Mouse (Mus musculus): Measurements from ENCODE around the gene Cacng3.

Cacng3 gene

DNA sequence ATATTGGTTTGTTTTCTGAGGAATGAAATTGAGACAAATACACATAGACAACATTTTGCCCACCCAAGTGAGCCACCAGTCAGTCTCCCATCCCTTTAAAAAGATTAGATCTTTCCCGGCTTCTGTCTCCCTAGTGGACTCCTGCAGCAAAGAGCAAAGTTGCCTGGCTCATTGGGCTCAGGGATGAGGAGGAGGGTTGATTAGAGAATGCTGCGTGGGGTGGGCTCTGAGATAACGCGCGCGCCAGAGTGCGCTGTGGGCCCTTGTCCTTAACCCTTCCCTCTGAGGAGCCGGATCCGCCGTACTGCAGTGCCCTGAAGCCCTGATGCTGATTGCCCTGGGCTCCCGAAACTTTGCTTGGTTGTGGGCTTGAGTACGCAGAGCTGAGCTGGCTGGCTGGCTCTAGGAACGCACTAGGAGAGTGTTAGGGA is at the start of gene Cacng3:
TSS of gene Cacng3 (plus strand) at position 51 of the 431 bp plus-strand sequence.
- in situ Hi-C loops (cut with MboI, MseI): no loop called here

DNA sequence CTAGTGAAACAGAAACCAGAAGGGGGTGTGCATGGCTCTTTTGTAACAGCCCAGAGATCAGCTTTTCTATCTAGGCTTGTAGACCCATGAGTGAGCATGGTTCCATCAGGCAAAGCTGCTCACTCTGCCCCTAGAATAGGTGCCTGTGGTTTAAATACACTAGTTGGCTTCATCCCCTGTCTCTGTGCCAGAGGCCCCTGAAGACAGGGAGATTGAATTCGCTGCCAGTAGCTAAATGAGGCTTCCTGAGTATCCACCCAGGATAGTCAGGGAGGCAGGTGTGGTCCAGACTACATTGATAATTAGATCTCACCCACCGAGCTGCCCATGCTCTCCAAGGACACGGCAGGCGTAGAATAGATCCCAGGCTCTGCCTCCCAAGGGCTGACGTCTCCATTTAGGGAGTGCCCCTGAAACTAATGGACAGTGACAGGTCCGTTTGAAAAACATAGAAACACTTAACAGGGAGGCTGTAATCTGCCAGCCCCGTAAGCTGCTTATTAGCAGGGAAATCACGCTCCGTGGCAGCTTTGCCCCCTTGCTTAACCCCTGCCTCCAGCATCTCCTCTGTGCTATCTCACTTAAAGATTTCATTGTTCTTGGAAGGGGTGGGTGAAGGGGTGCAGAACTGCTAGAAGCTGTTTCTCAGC is 48.0 kb upstream of the Cacng3 start:
- in situ Hi-C loops (cut with MboI, MseI): no loop called here

DNA sequence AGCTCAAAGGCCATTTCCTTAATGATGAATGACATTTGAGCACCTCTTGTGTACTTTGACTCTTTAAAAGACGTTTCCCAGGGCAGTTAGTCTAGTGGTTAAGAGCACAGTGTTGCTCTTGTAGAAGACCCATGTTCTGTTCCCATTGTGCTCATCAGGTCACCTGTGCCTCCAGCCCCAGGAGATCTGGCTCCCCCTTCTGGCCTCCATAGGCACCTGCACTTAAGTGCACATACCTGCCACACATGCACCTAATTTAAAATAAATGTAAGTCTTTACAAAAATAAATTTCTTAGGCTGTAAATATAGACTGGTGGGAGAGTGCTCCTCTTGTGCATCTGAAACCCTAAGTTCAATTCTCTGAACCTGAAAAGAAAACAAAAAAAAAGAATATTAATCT is 46.5 kb upstream of the Cacng3 start:
- in situ Hi-C loops (cut with MboI, MseI): no loop called here

DNA sequence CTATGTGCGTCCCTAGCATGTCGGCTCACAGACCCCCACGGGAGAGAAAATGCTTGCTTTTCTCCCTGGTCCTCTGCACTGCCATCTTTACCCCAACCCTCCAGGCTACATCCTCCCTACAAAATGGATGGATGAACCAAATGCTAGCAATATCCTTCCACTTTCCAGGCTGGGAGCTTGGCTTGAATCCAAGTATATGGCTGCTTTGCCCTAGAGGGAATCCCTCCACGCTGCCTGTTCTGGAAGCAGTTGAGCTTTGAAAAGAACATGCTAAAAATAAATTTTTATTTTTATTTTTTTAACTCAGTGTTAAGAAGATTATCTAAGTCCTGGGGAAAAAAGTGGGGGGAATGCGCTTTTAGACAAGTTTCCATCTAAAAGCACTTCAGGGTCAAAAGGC is 42.2 kb upstream of the Cacng3 start:
- in situ Hi-C loops (cut with MboI, MseI): no loop called here

DNA sequence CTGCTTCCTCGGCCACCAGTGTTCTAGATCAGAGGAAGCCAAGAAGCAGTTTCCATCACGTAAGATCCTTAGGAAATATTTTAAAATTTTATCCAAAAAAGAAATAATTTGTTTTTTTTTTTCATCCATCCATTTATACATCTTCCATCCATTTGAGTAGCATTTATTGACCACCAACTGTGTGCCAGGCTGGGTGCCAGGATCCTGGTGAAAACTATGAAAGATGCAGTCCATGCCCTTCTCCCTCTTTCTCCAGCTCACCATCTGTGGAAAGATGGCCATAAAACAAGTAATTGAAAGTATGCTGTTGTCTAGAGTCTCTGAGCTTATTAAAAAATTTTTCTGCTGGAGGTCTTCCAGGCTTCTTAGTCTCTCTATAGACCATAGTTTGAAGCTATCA is 39.9 kb upstream of the Cacng3 start:
- in situ Hi-C loops (cut with MboI, MseI): no loop called here

DNA sequence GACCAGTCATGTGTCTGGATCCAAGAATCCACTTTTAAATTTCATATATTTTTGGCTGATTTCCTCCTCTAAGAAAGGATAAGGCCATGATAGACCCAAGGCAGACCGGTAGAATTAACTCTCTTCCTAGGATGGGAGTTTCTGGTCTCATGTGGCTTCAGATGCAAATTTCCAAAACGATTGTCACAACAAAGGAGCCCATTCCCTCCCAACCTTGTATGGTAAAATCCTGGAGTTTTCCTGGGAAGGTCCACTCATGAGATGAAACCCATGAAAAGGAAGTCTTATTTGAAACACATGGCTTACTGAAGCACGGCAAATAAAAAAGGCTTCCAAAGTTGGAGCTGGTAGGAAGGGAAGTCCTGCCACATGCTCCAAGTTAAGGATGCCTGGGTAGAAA is 39.1 kb upstream of the Cacng3 start:
- in situ Hi-C loops (cut with MboI, MseI): no loop called here

DNA sequence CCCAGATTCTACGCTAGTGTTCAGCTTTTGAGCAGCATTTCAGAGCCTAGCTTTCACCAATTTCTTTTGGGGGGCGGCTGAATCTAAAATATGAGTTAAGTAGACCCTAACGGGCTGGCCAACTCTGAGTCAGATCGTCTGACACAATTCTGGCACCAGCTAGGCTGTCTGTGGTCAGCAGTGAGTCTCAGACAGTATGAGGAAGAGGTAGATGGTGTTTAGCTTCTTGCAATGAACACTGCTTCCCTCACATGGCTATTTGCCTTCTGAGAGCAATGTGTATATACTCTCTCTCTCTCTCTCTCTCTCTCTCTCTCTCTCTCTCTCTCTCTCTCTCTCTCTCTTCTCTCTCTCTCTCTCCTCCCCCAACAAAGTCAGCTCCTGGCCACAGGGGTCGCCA is 37.3 kb upstream of the Cacng3 start:
- in situ Hi-C loops (cut with MboI, MseI): no loop called here

DNA sequence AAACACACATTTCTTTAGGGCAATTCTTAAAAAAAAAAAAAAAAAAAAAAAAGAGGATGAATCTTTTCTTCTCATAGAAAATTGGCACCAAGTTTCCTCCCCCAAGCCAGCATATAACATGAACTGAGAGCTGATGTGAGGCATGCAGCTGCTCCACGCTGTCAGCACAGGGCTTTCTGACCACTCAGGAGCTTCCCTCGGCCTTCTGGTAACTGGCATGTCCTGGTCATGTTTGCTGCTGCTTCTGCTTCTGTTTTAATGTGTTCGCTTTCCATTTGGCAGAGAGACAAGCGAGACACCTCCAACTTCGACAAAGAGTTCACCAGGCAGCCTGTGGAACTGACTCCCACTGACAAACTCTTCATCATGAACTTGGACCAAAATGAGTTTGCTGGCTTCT is 36.8 kb upstream of the Cacng3 start:
- in situ Hi-C loops (cut with MboI, MseI): no loop called here

DNA sequence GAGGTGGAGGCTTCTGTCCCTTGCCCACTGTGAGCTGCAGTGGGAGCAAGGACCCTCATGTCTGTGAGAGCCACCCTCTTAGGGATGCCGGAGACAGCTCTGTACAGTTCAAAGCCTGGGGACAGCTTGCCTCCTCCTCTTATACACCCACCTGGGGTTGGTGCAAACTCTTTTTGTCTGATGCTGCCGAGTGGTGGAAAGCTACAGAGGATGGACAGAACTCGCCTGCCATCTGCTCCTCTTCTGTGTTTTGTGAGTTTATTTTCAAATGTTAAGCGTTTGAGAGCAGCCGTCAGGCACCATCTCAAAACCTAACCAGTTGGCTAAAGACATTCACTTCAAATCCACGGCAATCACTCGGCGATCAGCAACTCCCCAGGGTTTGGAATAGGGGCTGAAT is 26.6 kb upstream of the Cacng3 start:
- in situ Hi-C loops (cut with MboI, MseI): no loop called here

DNA sequence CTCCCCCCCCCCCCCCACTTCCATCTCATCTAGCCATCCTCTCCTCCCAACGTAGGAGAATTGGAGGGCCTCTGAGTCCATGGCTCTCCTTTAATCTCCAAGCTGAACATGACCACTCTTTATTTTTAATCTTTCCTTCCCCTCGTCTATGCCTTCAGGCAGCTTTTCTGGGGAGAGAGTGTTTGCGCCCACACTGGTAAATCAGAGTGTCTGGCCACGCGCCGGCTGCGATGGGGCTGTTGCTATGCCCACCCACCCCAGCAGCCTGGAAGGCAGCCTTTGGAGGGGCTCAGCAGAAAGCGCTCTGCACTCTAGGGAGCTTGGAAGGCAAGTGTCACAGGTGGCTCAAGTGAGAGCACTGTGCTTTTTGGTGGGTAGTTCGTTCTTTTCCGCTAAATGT is 21.0 kb upstream of the Cacng3 start:
- in situ Hi-C loops (cut with MboI, MseI): no loop called here

DNA sequence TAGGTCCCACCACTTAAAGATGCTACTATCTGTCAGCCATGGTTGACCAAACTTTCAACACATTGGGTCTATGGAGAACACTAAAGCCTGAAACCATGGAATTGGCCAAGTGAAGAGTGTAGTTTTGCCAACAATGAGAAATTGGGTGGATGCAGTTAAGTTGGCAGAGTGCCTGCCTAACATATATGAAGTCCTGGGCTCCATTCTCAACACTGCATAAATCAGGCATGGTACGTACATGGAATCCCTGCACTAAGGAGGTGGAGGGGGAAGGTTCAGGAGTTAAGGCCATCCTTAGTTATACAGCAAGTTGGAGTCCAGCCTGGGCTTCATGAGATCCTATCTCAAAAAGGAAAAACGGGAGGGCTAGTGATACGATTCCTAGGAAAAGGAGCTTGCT is 17.8 kb upstream of the Cacng3 start:
- in situ Hi-C loops (cut with MboI, MseI): no loop called here

DNA sequence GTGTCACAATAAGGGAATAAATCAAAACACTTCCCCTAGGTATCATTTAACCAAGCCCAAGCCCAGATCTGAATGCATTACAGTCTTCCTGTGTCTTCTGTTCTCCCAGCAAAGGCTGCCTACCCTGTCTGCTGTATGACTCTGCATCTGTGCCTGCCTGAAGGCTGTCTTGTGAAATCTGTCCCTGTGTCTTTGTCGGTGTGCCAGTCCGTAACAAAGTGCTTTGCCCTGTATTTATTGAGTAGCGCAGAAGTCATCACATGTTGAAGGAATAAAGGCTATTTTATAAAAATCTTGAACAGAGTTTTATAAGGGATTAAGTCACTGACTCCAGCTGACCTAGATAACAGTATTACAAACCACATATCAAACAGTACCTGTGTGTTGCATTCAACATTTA is 13.6 kb upstream of the Cacng3 start:
- in situ Hi-C loops (cut with MboI, MseI): no loop called here

DNA sequence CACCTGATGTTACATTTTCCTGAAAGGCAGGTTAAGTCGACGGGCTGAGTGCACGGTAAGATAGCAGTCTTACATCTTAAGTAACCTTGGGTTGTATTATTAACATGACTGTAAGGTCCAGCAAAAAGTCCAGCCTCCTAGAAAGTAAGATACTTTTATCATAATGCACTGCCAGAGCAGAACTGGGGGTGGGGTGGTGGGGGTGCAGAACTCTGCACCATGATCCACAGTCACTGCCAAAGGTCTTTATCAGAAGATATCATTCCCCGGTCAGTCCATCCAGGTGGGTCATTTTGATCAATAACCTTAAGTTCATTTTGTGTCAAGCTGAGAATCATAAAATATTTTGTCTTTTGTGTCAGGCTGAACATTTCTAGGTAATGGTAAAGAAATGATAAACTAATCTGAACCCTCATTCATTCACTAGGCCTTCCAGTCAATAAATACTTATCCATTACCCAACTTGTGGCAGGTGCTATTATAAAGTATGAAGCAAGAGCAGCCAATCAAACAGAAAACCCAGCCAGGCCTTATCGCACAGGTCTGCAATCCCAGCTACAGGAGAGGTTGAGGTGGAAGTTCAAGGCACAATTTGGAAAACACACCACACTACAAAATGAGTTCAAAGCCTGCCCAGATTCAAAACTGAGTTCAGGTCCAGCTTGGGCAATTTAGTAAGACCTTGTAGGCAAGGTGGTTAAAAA is 12.7 kb upstream of the Cacng3 start:
- in situ Hi-C loops (cut with MboI, MseI): no loop called here

DNA sequence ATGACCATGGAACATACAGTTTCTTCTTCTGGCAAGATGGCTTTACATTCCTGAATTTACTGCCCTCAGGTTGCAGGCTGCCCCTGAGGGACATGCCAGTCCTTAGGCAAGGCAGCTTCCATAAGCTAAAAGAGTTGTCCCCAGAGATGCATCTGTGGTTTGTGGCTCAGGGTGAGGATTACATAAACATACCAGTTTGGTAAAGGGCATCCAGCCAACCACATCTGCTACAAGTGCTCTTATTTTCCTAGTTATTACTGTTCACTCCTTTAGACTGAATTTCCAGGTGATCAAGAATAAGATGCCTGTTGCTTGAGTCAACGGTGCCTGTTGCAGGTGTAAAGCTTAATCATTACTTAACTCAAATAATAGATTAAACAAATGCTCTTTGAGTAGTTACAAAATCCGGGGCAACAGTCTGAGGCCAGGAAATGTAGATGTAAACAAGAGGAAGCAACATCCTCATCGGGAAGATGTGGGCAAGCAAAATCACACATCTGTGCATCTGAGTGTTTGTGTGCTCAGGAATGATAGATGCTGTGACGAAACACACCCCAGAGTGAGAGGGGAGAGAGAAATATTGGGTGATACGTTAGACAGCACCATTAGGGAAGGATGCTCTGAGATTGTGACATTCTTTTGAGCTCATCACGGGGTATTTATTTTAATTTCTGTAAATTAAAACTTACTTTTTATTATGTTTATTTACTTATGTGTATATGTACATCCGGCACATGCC is 4.8 kb upstream of the Cacng3 start:
- in situ Hi-C loops (cut with MboI, MseI): no loop called here

DNA sequence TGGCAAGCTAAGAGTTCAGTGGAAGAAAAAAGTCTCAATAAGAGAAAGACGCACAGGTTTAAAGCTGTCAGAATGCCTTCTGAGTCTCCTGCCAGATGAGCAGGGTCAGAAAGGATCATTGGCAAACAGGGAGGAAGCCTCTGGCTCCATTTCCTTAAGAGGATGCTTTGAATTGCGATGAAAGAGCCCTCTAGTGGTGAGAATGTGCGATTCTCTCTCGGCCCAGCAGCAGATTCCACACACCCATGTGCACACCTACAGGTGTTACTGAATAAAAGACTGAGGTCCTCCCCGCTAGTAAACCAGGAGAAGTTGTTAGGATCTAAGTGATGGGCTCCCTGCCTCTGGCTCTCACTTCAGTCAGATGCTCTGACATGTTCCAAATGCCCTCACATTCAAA is 2.4 kb upstream of the Cacng3 start:
- in situ Hi-C loops (cut with MboI, MseI): no loop called here

DNA sequence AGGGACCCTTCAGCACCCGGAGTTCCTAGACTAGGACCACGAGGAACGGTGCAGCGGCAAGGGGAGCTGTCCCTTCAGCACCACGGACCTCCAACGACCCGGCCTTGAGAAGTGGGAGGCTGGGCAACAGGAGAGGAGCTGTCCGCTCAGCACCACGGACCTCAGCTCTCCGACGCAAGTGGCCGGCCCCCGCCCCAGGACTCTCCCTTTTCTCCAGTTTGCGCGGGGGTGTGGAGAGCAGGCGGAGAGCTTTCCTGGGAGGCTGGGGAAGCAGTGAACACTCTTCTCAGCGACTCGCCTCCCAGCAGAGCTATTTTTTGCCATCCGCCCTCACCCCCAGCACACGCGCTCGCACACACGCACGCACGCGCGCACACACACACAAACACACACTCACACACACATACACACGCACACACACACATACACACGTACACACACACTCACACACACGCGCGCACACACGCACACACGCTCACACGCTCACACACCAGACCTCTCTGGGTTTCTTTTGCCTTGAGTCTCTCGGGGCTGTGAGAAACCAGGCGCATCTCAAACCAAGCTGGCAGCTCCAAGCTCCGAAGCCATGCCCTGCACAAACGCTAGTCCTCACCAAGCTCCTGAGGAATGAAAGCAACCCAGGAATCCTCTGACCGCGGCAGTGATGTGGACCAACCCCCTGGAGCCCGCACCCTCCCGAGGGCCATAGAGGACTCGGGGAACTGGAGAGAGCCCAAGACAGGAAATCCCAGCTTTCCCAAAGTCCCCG is 765 bp downstream of the Cacng3 start:
- in situ Hi-C loops (cut with MboI, MseI): no loop called here

DNA sequence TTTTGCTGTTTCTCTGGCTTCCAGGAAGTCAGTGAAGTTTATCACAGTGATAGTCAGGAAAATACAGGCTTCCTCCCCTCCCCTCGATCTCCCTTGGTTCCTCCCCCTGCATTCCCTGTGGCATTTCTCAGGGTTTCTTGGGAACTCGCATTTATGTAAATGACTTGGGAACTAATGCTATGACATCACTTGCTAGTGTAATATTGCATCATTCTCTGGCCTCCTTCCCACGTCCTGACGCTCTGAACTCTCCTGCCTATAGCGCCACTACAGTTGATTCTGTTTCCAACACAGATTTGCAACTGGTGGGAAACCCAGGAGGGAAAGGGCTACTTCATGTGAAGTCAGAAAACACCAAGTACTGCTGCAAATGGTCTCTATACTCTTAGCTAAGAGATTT is 2.7 kb downstream of the Cacng3 start:
- in situ Hi-C loops (cut with MboI, MseI): no loop called here

DNA sequence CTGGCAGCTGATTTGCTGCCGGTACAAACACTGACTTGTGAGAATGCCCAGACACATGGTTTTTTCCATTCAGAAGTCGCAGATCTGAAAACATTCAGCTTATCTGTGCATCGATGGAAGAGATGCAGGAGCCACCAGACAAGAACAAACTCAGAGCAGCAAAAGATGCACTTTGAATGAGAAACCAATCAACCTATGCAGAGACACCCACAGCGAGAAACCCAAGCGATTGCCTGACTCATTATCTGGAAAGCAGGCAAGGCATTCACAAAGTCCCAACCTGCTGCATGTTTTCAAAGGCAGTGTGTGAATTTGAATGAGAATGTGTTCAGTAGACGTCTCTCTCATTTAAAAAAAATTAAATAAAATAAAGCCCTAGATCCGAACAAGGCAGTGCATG is 4.9 kb downstream of the Cacng3 start:
- in situ Hi-C loops (cut with MboI, MseI): no loop called here

DNA sequence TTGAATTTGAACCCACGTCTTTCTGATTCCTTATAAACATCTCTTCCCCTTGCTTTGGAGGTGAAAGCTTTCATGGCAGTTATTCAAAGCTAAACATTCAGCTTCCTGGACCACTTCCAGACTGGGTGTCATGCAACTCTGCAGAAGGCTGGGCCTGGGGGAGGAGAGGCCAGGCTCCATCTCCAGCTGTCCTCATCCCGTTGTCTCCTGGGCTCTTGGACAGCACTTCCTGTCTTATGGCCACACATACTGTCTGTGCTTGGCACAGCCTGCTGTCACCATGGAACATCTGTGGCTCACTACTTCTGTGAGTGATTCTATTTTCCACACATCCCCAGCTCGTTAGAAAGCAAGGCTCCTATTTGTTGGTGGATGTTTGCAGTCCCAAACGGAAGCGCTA is 31.5 kb downstream of the Cacng3 start:
- in situ Hi-C loops (cut with MboI, MseI): no loop called here

DNA sequence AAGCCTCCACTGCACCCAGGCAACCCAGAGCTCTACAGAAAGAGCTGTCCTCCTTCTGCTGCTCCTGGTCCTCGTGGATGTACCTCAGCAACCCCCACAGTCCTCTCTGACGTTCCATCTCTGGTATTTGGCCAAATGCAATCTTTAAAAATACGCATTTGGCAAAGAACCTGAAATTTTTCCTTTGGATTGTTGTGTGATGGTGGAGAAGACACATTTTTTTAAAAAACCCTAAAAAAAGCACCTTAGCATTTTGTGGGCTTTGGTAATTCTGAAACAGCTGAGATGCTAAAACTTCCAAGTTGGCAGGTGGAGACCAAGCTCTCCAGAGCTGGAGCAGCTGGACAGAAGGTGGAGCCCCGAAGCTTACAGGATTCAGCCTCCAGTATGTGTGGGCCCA is 32.2 kb downstream of the Cacng3 start:
- in situ Hi-C loops (cut with MboI, MseI): no loop called here

DNA sequence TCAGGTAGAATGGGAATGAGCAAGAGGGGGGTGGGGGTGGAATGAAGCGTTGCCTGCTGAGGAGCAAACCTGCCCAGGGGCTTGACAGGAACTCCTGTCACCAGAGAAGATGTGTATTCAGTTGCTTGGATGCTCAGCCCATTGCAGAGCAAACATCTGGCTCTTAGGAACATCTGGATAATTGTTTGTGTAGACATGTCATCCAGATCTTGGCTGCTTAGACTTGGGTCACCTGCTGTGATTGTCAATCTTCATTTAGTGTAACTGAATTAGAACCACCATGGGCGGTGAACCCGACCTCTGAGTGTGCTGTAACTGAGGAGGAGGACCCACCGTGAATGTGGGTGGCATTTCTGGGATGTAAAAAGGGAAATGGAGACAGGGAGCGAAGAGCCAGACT is 36.4 kb downstream of the Cacng3 start:
- in situ Hi-C loops (cut with MboI, MseI): no loop called here

DNA sequence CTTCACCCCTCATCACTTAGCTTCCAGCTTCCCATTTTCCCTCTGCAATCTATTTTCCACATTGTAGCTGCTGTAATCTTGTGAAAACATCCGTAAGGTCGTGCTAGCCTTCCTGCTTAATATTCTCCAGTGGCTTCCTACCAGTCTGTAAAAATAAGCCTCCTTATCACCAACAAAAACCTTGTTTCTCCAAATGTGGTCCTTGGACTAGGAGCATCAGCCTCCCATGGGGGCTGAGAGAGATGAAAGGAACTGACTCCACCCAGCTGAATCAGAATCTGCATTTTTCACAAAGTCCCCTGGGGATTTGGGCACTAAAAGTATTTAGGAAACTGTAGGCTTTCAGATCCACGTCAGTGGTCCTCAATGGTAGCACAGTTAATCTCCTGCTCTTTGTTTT is 46.0 kb downstream of the Cacng3 start:
- in situ Hi-C loops (cut with MboI, MseI): no loop called here
